Comparison of ENCODE assay signal across 8 mouse cellular contexts in genomic region chr11:78037831-78038752, GRCm38 (mm10). TPM values are rescaled to one million over a fixed set of nuclear protein-coding genes. Genes with fewer than 3 reads are reported as not detected.
DNase-seq lines count a peak whose midpoint lies in the region; ATAC-seq and TF ChIP-seq lines count a peak whose summit lies in the region.

Flot2 (plus strand) TSS chr11:78037931.

- ATAC-seq in heart, postnatal 0 days (ENCODE audit: insufficient read depth, low read depth), result peak; percentile 90
- ATAC-seq in lung, embryonic 15.5 days (ENCODE audit: borderline replicate concordance, extremely low read depth, low FRiP score, low TSS enrichment), result peak; percentile 87
- peak; percentile 31; the same call in 1 of the 2 replicates for ATAC-seq in neutrophil, adult 5-6 weeks (ENCODE audit: extremely low read depth, insufficient number of reproducible peaks, low FRiP score, poor library complexity, severe bottlenecking)

- no peak for TF ChIP-seq EP300 in ES-Bruce4 (IDR thresholded peaks at IDR 0.05; ENCODE audit: insufficient read depth, low read depth, low read length)
- no peak for TF ChIP-seq EP300 in heart, postnatal 0 days (IDR thresholded peaks at IDR 0.05; ENCODE audit: low read depth)

- H3K36me3 ChIP-seq in ES-Bruce4 (ENCODE audit: control insufficient read depth, insufficient read depth, low read length, poor library complexity, severe bottlenecking), result no peaks in the 10 kb centered on the region; the same call in 1 of the 2 replicates
- peaks cover 54% of the 10 kb centered on the region for H3K36me3 ChIP-seq in forebrain, embryonic 10.5 days (replicated peaks)
- H3K36me3 ChIP-seq in heart, postnatal 0 days (replicated peaks; ENCODE audit: control insufficient read depth, insufficient read depth, low read length), result peaks cover 9% of the 10 kb centered on the region; the same call in 1 of the 2 replicates
- peaks cover 14% of the 10 kb centered on the region; the same call in 1 of the 2 replicates for H3K36me3 ChIP-seq in lung, embryonic 15.5 days

- peak; percentile 33 for TF ChIP-seq POLR2A in ES-Bruce4 (IDR thresholded peaks at IDR 0.05; ENCODE audit: insufficient read depth, low read length)

- 3% methylated on average over 55 of the region's 55 CpGs for WGBS in forebrain, embryonic 10.5 days
- 1% methylated on average over 53 of the region's 55 CpGs for WGBS in heart, postnatal 0 days
- 2% methylated on average over 53 of the region's 55 CpGs for WGBS in lung, embryonic 15.5 days

- no peaks in the 10 kb centered on the region for H3K4me1 ChIP-seq in ES-Bruce4 (ENCODE audit: control insufficient read depth, insufficient read depth, low read length)
- peaks cover 40% of the 10 kb centered on the region for H3K4me1 ChIP-seq in forebrain, embryonic 10.5 days
- H3K4me1 ChIP-seq in heart, postnatal 0 days (ENCODE audit: control insufficient read depth, insufficient read depth), result no peaks in the 10 kb centered on the region
- H3K4me1 ChIP-seq in lung, embryonic 15.5 days, result peaks cover 34% of the 10 kb centered on the region

- no peak for TF ChIP-seq CTCF in ES-Bruce4 (IDR thresholded peaks at IDR 0.05; ENCODE audit: low read depth, low read length)
- TF ChIP-seq CTCF in heart, postnatal 0 days (IDR thresholded peaks at IDR 0.05; ENCODE audit: low read depth), result no peak

- H3K9ac ChIP-seq in ES-Bruce4 (ENCODE audit: low read depth, poor library complexity, severe bottlenecking), result peak within 1 kb of the TSS; percentile 86
- H3K9ac ChIP-seq in heart, postnatal 0 days (replicated peaks; ENCODE audit: low read depth, low read length), result peak within 1 kb of the TSS; percentile 84
- H3K9ac ChIP-seq in lung, embryonic 15.5 days, result peak within 1 kb of the TSS; percentile 90

- H3K4me2 ChIP-seq in heart, postnatal 0 days (ENCODE audit: low read depth, low read length), result peak within 1 kb of the TSS; percentile 79
- peak within 1 kb of the TSS; percentile 94 for H3K4me2 ChIP-seq in lung, embryonic 15.5 days

- peak; percentile 14 for DNase-seq in brain, embryonic 18.5 days (ENCODE audit: low read depth, low spot score)
- DNase-seq in forebrain, embryonic 10.5 days (ENCODE audit: extremely low spot score, low spot score), result peak; percentile 67
- peak; percentile 62 for DNase-seq in heart, postnatal 0 days (ENCODE audit: low spot score)
- peak; percentile 56 to 86 for DNase-seq in kidney, postnatal 36 days
- DNase-seq in thymus, postnatal 14 days, result peak; percentile 81

- no peaks in the 10 kb centered on the region for H3K27me3 ChIP-seq in ES-Bruce4 (ENCODE audit: control insufficient read depth, insufficient read depth, low read length, poor library complexity, severe bottlenecking)
- peaks cover 13% of the 10 kb centered on the region for H3K27me3 ChIP-seq in forebrain, embryonic 10.5 days (ENCODE audit: poor library complexity, severe bottlenecking)
- H3K27me3 ChIP-seq in heart, postnatal 0 days (ENCODE audit: control insufficient read depth, insufficient read depth, low read length), result no peaks in the 10 kb centered on the region
- H3K27me3 ChIP-seq in lung, embryonic 15.5 days, result no peaks in the 10 kb centered on the region

- H3K27ac ChIP-seq in ES-Bruce4 (ENCODE audit: insufficient read depth, low read length), result no peak within 1 kb of the TSS
- H3K27ac ChIP-seq in forebrain, embryonic 10.5 days, result peak within 1 kb of the TSS; percentile 94
- peak within 1 kb of the TSS; percentile 91 for H3K27ac ChIP-seq in heart, postnatal 0 days (ENCODE audit: low read depth)
- H3K27ac ChIP-seq in lung, embryonic 15.5 days, result peak within 1 kb of the TSS; percentile 87

- peak within 1 kb of the TSS; percentile 89 for H3K4me3 ChIP-seq in ES-Bruce4 (ENCODE audit: low read depth, low read length)
- peak within 1 kb of the TSS; percentile 94 for H3K4me3 ChIP-seq in forebrain, embryonic 10.5 days
- peak within 1 kb of the TSS; percentile 86 for H3K4me3 ChIP-seq in heart, postnatal 0 days (ENCODE audit: low read depth, low read length)
- peak within 1 kb of the TSS; percentile 93 for H3K4me3 ChIP-seq in lung, embryonic 15.5 days

- no peaks in the 10 kb centered on the region for H3K9me3 ChIP-seq in ES-Bruce4 (replicated peaks; ENCODE audit: control insufficient read depth, insufficient read depth, low read length, poor library complexity, severe bottlenecking)
- H3K9me3 ChIP-seq in forebrain, embryonic 10.5 days, result peaks cover 5% of the 10 kb centered on the region; the same call in 1 of the 2 replicates
- no peaks in the 10 kb centered on the region for H3K9me3 ChIP-seq in heart, postnatal 0 days (replicated peaks; ENCODE audit: control insufficient read depth, low read length)
- no peaks in the 10 kb centered on the region for H3K9me3 ChIP-seq in lung, embryonic 15.5 days

RNA-seq across cellular contexts. Expression of gene Flot2, which starts in this region (rescaled TPM):
- 76.6 and 85.5 TPM in 2 replicates for polyA plus RNA-seq in ES-Bruce4 (2011; ENCODE audit: insufficient read depth, insufficient read length, low read depth, missing spikeins)
- polyA plus RNA-seq in forebrain, embryonic 10.5 days (2016; fragmentation: Nextera tagmentation; extraction: Ambion mirVana), result 72.5 and 72.7 TPM in 2 replicates
- 77.9 and 111 TPM in 2 replicates for total RNA-seq in heart, postnatal 0 days (2014; rRNA removed; ENCODE audit: low replicate concordance)
- polyA plus RNA-seq in heart, postnatal 0 days (2015; fragmentation: Nextera tagmentation; extraction: Ambion mirVana), result 91.3 and 95.0 TPM in 2 replicates
- 65.9 and 67.2 TPM in 2 replicates for polyA plus RNA-seq in lung, embryonic 15.5 days (2015; fragmentation: Nextera tagmentation; extraction: Ambion mirVana)
- 22.8 and 23.2 TPM in 2 replicates for total RNA-seq in neutrophil, adult 5-6 weeks (2017)

Comparison
In these comparisons a context has a peak if more than half of its experiments do, and no peak if none do; other contexts are left out.
1. DNase-seq: peak in every context shown above with its lines; median percentile 81 in thymus, postnatal 14 days; 71 in kidney, postnatal 36 days; 67 in forebrain, embryonic 10.5 days; 62 in heart, postnatal 0 days; 14 in brain, embryonic 18.5 days.
2. ATAC-seq: peak in every context shown above with its lines; median percentile 90 in heart, postnatal 0 days; 87 in lung, embryonic 15.5 days; 31 in neutrophil, adult 5-6 weeks.